Mouse (Mus musculus): Measurements from ENCODE around the gene Ccdc181. TPM values are rescaled to one million over a fixed set of nuclear protein-coding genes. Genes with fewer than 3 reads are reported as not detected.
"Not testable (repeated sequence)": the region's sequence is repeated elsewhere in the genome, so short reads cannot be mapped to it uniquely, and the experiment has no call there.

Gene Ccdc181
- 10 to 100 TPM; 22.0 to 22.5 TPM for total RNA-seq (2021)

- DNase-seq (ENCODE audit: extremely low spot score in 1 of 2, low spot score in 1 of 2), result peak; percentile 89 to 90
These were observed at the start of gene Ccdc181 for GRCm38 (mm10) chr1:164275455-164275954. Gene Ccdc181 (plus strand): TSS chr1:164275585.

DNA sequence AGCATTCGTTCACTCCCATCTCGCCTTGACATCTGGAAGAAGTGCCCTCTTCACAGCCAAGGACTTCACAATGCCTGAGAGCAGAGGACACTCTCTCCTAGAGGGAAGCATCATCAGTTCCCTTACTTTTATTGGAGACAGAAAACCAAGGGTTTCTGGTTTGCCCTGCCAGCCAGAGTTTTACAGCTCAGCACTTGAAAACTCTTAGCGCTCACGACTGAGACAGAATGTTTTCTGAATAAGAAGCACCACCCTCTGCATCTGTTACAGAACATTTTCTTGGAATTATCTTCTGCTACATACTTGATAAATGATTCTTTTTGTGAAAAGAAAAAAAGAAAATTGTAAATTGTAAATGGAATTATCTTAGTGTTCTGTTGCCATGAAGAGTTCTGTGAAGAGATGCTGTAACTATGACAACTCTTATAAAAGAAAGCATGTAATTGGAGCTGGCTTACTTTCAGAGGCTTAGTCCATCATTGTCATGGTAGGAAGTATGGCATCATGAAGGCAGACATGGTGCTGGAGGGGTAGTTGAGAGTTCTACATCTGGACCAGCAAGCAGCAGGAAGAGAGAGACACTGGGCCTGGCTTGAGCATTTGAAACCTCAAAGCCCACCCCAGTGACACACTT lies 43.3 kb upstream of the Ccdc181 start:
- DNase-seq (ENCODE audit: extremely low spot score in 1 of 2, low spot score in 1 of 2), result not testable (repeated sequence)

GRCm38 (mm10) chr1:164233447-164233846 lies 41.9 kb upstream of the Ccdc181 start:
- DNase-seq (ENCODE audit: extremely low spot score in 1 of 2, low spot score in 1 of 2), result no peak

DNA sequence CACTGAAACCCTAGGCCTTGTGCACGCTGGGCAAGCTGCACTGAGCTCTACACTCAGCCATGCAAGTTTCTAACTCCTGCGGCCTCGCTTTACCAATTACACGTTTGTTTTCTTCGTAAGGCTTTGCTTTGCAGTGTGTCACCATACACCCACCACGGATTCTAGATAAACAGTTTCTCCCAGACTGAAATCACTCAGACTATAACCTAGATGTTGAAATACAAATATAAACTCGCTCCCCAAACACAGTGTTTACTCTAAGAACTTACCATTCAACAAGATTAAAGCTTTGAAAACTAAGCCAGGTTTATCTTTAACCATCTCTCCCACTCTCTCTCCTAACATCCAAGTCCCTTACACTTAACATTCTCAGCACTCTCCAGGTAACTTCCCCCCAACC lies 40.3 kb upstream of the Ccdc181 start:
- DNase-seq (ENCODE audit: extremely low spot score in 1 of 2, low spot score in 1 of 2), result no peak

DNA sequence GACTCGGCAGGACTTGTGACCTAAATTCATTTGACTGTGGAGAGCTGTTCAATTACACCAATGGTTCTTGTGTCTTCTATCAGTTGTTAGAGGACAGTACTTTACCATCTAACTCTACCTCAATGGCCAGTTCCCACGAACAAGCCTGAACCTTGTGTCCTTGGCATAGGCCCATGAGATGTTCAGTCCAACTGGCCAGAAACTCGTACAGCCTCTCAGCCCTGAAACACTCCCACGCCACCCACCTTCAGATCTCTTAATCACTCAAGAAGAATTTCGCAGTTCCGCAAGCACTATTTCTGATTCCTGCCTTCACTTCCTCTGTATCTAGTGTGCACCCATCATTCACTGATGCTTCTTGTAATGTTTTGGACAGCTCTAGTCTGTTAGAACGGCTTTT lies 39.3 kb upstream of the Ccdc181 start:
- no peak for DNase-seq (ENCODE audit: extremely low spot score in 1 of 2, low spot score in 1 of 2)

GRCm38 (mm10) chr1:164241494-164241893 lies 33.9 kb upstream of the Ccdc181 start:
- DNase-seq (ENCODE audit: extremely low spot score in 1 of 2, low spot score in 1 of 2), result no peak

DNA sequence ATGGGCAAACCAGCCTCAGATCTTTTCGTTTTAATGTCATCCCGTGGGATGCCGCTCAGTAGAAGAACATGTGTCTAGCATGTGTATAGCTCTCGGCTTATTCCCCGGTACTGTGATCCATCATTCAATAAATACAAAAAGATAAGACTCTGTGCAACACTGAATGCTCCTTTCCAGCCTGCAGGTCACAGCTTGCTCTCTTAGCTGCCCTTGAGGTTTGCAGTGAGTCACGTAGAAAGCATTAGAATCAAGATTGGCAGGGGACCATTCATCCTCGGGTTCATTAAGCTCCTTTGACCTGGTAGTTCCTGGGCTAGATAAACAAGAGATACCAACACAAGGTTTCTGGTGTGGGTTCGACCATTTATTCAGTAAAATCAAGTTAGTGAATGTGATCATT lies 32.6 kb upstream of the Ccdc181 start:
- no peak for DNase-seq (ENCODE audit: extremely low spot score in 1 of 2, low spot score in 1 of 2)

GRCm38 (mm10) chr1:164247442-164247841 lies 27.9 kb upstream of the Ccdc181 start:
- no peak for DNase-seq (ENCODE audit: extremely low spot score in 1 of 2, low spot score in 1 of 2)

DNA sequence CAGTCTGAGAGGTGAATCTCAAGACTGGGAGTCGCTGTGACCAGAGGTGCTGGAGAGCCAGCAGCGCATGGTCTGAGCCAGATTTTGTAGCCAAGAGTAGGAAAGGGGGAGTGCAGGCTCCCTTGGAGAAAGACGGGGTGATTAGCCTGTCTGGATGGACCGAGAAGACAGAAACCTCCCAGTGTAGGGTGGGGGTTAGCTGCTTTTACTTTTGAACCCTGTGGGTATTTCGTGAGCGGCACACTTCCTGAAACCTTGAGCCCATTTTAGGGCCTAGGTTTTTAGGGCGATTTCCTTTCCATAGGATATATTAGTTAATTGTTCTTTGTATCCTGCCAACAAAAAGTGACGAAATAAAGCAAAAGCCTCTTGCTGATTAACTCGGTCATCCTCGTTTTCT lies 27.4 kb upstream of the Ccdc181 start:
- no peak for DNase-seq (ENCODE audit: extremely low spot score in 1 of 2, low spot score in 1 of 2)

GRCm38 (mm10) chr1:164248465-164249331 lies 26.7 kb upstream of the Ccdc181 start, which contains the start of gene Slc19a2:
Gene Slc19a2 (plus strand): TSS chr1:164249046.
- DNase-seq (ENCODE audit: extremely low spot score in 1 of 2, low spot score in 1 of 2), result peak; percentile 95

DNA sequence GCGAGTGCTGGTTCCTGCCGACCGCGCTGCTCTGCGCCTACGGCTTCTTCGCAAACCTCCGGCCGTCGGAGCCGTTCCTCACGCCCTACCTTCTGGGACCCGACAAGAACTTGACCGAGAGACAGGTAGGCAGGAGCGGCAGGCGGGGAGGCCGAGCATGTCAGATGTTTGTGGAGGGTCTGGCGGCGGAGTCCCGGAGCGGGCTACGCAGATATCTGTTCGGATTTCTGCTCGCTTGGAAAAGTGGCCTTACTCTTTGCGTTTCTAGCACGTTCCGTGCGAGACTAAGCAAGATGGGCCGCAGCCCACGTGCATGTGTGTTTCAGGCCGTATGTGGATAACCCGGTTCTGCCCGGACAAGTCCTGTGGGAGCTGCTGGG lies 26.1 kb upstream of the Ccdc181 start:
- peak in 1 of 2 experiments; percentile 28 for DNase-seq (ENCODE audit: extremely low spot score in 1 of 2, low spot score in 1 of 2)

DNA sequence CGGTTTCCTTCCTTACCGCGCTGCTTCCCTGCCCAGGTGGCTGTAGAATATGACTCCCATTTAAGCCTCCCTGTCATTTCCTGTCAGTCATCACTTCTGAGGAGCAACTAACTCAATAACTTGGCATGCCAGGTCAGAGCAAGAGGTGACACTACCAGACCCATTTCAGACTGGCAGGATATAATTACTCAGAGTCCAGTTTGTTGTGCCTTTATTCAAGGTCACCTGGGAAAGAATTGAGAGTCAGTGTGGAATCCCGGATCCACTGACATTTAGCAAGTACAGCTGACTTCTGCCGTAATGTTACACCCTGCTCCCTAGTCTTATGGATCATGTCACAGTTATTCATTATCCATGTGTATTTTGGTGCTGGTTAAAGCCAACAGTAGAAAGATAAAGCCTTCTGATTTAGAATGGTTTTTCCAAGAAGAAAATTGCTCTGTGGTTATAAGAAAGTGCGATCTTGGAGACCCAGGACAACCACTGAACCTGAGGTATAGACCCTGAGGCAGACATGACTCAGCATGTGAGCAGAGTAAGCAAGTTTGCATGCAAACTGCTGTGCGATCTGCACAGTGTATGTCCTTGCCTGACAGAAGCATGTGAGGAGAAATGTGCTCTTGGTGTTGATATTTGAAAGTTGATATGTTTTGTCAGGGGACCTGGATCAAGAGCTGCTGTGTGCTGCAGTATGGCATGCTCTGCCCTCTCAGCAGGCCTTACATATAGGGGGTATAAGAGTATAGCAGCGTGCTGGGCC lies 24.8 kb upstream of the Ccdc181 start:
- DNase-seq (ENCODE audit: extremely low spot score in 1 of 2, low spot score in 1 of 2), result no peak

- no peak for DNase-seq (ENCODE audit: extremely low spot score in 1 of 2, low spot score in 1 of 2)
These were observed 23.9 kb upstream of the Ccdc181 start for GRCm38 (mm10) chr1:164251438-164251837.

- DNase-seq (ENCODE audit: extremely low spot score in 1 of 2, low spot score in 1 of 2), result no peak
These were observed 22.8 kb upstream of the Ccdc181 start for GRCm38 (mm10) chr1:164252551-164252950.

DNA sequence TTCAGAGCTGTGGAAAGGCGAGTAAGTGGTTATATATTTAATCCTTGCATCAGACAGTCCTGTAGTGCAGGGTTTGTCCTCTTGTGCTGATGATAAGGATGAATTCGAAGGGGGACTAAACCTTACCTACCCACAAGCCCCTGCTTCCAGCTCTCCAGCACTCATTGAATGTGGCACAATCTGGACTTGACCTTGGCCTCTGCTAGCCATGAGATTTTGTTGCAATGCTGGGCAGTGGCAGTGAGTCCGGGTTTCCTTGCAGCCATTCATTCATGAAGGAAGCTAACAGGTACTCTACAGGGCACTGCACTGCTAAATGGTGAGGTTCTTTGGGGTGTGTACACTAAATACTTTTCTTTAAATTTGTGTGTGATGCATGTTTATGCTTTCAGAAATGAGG lies 20.5 kb upstream of the Ccdc181 start:
- no peak for DNase-seq (ENCODE audit: extremely low spot score in 1 of 2, low spot score in 1 of 2)

DNA sequence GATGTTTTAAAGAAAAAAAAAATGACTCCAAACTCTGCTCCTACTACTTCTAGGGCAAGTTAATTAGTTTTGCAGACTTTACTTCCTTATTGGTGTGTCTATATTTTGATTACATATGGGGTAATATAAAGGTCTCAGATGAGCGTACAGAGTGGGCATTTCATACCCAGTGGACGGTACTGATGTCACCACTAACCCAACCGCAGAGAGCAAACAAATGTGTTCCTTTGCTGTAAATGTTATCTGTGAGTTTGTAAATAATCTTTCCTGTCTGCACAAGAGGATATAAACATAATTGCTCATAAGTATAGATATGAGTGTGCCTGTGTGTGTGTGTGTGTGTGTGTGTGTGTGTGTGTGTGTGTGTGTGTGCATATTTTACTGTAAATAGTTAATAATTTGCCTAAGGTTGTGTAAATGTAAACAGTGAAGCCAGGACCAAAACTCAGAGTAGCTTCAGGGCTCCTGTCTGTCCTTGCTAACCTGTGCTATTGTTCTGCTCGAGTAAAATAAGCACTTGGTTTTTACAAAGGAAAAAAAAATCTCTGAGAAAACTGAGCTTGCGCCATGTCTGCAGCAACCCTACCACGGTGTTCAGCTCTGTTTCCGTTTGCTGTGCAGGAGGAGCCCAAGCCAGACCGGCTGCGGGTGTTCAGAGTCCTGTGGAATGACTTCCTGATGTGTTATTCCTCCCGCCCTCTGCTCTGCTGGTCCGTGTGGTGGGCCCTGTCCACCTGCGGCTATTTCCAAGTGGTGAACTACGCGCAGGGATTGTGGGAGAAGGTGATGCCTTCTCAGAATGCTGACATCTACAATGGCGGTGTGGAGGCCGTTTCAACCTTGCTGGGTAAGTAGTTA lies 15.0 kb upstream of the Ccdc181 start:
- DNase-seq (ENCODE audit: extremely low spot score in 1 of 2, low spot score in 1 of 2), result no peak

DNA sequence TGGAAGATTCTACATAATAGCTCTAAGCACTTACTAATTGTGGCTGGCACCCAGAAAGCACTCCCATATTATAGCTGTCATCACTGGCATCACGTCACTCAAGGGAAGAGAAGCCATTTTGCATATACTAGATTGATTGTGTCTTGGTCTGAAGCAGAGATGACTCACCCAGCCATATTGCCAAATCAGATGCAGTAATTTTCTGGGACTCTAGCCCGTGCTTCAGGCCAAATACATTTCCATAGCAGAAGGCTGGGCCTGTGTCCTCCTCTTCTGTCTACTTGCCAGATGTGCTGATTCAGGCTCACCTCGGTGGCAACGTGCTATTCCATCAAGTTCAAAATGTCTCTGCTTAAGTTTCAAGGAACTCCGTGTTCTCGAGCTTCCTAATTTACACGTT lies 13.8 kb upstream of the Ccdc181 start:
- no peak for DNase-seq (ENCODE audit: extremely low spot score in 1 of 2, low spot score in 1 of 2)

DNA sequence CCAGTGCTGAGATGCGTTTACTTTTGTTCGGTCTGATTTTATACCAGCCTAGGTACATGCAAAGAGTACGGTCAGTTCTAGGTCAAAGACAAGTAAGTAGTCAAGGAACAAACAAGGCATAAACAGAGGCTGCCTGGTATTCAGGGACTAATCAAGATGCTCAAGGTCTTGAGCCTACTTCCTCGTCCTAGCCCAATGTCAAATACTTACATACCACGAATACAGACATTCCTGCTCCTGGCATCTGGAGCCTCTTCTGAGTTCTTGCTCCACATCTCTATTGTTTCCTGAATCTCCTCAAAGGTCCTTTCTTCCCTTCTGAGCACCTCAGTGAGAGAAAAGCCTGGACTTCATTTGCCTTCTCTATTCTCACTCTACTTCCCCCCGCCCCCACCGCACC lies 4.4 kb upstream of the Ccdc181 start:
- no peak for DNase-seq (ENCODE audit: extremely low spot score in 1 of 2, low spot score in 1 of 2)

- DNase-seq (ENCODE audit: extremely low spot score in 1 of 2, low spot score in 1 of 2), result no peak
These were observed 1.7 kb upstream of the Ccdc181 start for GRCm38 (mm10) chr1:164273659-164274058.

DNA sequence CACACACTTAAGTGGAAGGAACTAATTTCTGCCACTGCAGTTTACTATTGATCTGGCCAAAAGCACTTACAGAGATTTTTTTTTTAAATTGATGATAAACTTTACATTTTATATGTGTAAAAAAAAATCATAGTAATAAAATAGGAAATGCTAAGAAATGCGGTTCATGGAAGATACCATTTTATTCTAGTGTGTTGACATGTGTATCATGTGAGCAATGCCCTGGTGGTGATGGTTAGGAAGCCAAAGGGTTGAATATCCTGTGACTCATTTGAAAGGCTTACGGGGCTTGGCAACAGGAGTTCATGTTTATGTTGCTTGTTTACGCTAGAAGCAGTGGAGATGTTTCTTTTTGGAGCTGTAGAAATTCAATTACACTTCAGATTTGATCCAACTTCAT lies 1.2 kb downstream of the Ccdc181 start:
- no peak for DNase-seq (ENCODE audit: extremely low spot score in 1 of 2, low spot score in 1 of 2)
